Mouse (Mus musculus) G1E (cell line): ENCODE results near the gene Pik3r2.

Source experiments
- CTCF ChIP-seq: IDR thresholded peaks from 2 replicates; pipeline ENCODE4 v1.5.1; 2012; ENCODE audit warnings: low read depth, low read length, inconsistent platforms, mixed read lengths
- GATA1 ChIP-seq: IDR thresholded peaks from 2 replicates; pipeline ENCODE4 v1.6.1; 2012; ENCODE audit warnings: borderline replicate concordance, low read length, inconsistent platforms, mixed read lengths
- TAL1 ChIP-seq: conservative IDR thresholded peaks from 2 replicates; pipeline ENCODE4 v1.6.1; 2012; ENCODE audit warnings: low read depth, low read length, inconsistent platforms, mixed read lengths

- TF ChIP-seq GATA1: no peak
- no peak for TF ChIP-seq CTCF
- TF ChIP-seq TAL1: no peak
Observed at GRCm38 (mm10) chr8:70719796-70720270, 56.7 kb downstream of the Pik3r2 start.
